ENCODE assay signal across 8 mouse cellular contexts in genomic region chr1:184235131-184235983, GRCm38 (mm10).
DNase-seq lines count a peak whose midpoint lies in the region; ATAC-seq and TF ChIP-seq lines count a peak whose summit lies in the region.

No protein-coding gene starts in this region.

- H3K36me3 ChIP-seq in heart, embryonic 13.5 days: no peaks in the 10 kb centered on the region
- H3K36me3 ChIP-seq in kidney, embryonic 16.5 days (ENCODE audit: insufficient read depth, low read length): no peaks in the 10 kb centered on the region
- no peaks in the 10 kb centered on the region for H3K36me3 ChIP-seq in splenic B cell, adult 2 months (ENCODE audit: control insufficient read depth, insufficient read depth, low read length, poor library complexity, severe bottlenecking)

- no peak for ATAC-seq in heart, embryonic 13.5 days (ENCODE audit: extremely low read depth, insufficient number of reproducible peaks, low FRiP score, low TSS enrichment)
- peak; percentile 57; the same call in 1 of the 2 replicates for ATAC-seq in kidney, embryonic 16.5 days (ENCODE audit: low FRiP score, low TSS enrichment)

- 16% methylated on average over 25 of the region's 25 CpGs for WGBS in heart, embryonic 13.5 days
- 21% methylated on average over 25 of the region's 25 CpGs for WGBS in kidney, embryonic 16.5 days

- H3K27ac ChIP-seq in embryonic fibroblast, embryonic 13.5 days (ENCODE audit: insufficient read depth, low read length): no peak overlapping the region
- H3K27ac ChIP-seq in heart, embryonic 13.5 days (replicated peaks): no peak overlapping the region
- no peak overlapping the region for H3K27ac ChIP-seq in kidney, embryonic 16.5 days (ENCODE audit: low read length)

- peak overlapping the region; percentile 65 for H3K4me2 ChIP-seq in heart, embryonic 13.5 days
- peak overlapping the region; percentile 54 for H3K4me2 ChIP-seq in kidney, embryonic 16.5 days (replicated peaks; ENCODE audit: low read depth, low read length)

- H3K27me3 ChIP-seq in heart, embryonic 13.5 days (replicated peaks): peaks cover 20% of the 10 kb centered on the region; the same call in 1 of the 2 replicates
- H3K27me3 ChIP-seq in kidney, embryonic 16.5 days (ENCODE audit: insufficient read depth, low read length): no peaks in the 10 kb centered on the region
- H3K27me3 ChIP-seq in splenic B cell, adult 2 months (ENCODE audit: control insufficient read depth, insufficient read depth, low read length, poor library complexity, severe bottlenecking): no peaks in the 10 kb centered on the region

- DNase-seq in 416B (ENCODE audit: low read depth) (peak; percentile 36), liver (peak; percentile 64)
- peak; percentile 76 for DNase-seq in brain, adult 2 months (ENCODE audit: low read depth, low spot score)
- peak; percentile 2 to 31 for DNase-seq in natural killer cell, adult 2 months (ENCODE audit: low spot score in 2 of 2)
- peak; percentile 61 for DNase-seq in splenic B cell, adult 2 months (ENCODE audit: low read depth, low spot score)

- H3K4me3 ChIP-seq in embryonic fibroblast, embryonic 13.5 days (ENCODE audit: insufficient read depth, low read length): no peak overlapping the region
- H3K4me3 ChIP-seq in heart, embryonic 13.5 days: peak overlapping the region; percentile 41
- H3K4me3 ChIP-seq in kidney, embryonic 16.5 days (ENCODE audit: low read length): peak overlapping the region; percentile 38

- no peaks in the 10 kb centered on the region for H3K4me1 ChIP-seq in embryonic fibroblast, embryonic 13.5 days (ENCODE audit: control insufficient read depth, insufficient read depth, low read length)
- H3K4me1 ChIP-seq in heart, embryonic 13.5 days: peaks cover 9% of the 10 kb centered on the region
- H3K4me1 ChIP-seq in kidney, embryonic 16.5 days (ENCODE audit: insufficient read depth, low read length): no peaks in the 10 kb centered on the region; the same call in 1 of the 2 replicates

- no peaks in the 10 kb centered on the region for H3K9me3 ChIP-seq in heart, embryonic 13.5 days
- H3K9me3 ChIP-seq in kidney, embryonic 16.5 days (ENCODE audit: low read length): no peaks in the 10 kb centered on the region

- TF ChIP-seq CTCF in embryonic fibroblast, embryonic 13.5 days (IDR thresholded peaks at IDR 0.05; ENCODE audit: borderline replicate concordance, insufficient read depth, low read length): peak; percentile 79

- peak overlapping the region; percentile 57 for H3K9ac ChIP-seq in heart, embryonic 13.5 days
- H3K9ac ChIP-seq in kidney, embryonic 16.5 days (replicated peaks; ENCODE audit: low read length): peak overlapping the region; percentile 61

- TF ChIP-seq POLR2A in embryonic fibroblast, embryonic 13.5 days (IDR thresholded peaks at IDR 0.05; ENCODE audit: low read depth, low read length): no peak

Comparison
In these comparisons a context has a peak if more than half of its experiments do, and no peak if none do; other contexts are left out.
1. DNase-seq: peak in every context shown above with its lines; median percentile 76 in brain, adult 2 months; 64 in liver; 61 in splenic B cell, adult 2 months; 36 in 416B; 16 in natural killer cell, adult 2 months.